Mouse (Mus musculus): ENCODE data around the gene Rhod.

DNA sequence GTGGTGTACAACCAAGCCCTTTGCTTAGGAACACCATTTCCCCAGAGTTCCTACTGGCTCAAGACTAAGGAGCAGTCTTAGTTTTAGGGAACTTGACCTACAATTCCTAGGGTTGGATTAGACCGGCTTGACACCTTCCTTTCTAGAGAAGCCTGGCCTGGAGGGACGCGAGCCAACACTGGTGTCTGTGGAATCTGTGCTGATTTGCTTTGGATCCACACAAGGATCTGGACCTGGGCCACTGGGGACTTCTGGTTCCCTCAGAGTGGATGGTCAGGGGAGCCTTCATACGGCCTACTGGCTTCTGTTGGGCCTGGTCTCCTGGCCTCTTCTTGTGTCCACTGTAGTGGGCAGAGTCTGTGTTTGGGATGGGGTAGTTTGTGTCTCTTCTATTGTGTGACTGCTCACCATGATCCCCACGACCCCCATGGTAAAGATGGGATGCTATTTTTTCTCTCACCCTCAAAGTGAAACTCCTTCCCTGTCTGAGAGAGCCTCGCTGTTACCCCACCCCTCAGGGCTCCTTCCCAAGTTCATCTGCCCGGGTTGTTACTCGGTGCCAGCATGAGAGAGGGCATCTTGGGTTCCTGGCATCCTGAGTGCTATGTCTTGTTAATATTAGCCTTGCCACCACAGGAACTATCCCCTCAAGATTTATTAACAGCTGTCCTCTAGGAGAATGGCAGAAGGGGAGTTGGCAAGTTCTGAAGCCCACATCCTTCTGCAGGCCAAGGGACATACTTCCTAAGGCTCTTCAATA, 7.6 kb upstream of the Rhod start:
- TF ChIP-seq POLR2A (IDR thresholded peaks at IDR 0.05; ENCODE audit: low read depth, low read length), result no peak
- no peak for TF ChIP-seq CTCF (IDR thresholded peaks at IDR 0.05; ENCODE audit: extremely low read depth, insufficient read depth, insufficient read length, insufficient replicate concordance)

Data from spleen, adult 2 months (tissue).